Mouse (Mus musculus) left cerebral cortex, adult 11 months (tissue): ENCODE measurements around the gene Hsd17b2.

Source experiments
- DNase-seq: peaks from one replicate; pipeline ENCODE4 v3.0.0; 2022; ENCODE audit warnings: low spot score

The Hsd17b2 gene

DNA sequence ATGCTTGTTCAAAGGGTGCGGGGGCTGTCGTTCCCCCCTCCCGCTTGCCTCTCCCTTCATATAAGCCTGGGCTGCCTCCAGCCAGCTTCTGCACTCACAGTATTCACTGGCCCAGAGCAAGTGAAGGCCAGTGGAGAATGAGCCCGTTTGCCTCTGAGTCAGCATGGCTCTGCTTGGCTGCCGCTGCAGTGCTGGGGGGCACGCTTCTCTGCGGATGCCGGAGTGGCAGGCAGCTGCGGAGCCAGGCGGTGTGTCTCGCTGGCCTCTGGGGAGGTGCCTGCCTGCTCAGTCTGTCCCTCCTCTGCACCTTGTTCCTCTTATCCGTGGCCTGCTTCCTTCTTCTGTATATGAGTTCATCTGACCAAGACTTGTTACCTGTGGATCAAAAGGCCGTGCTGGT lies at the start of gene Hsd17b2:
Gene Hsd17b2 (plus strand): TSS at position 46 of the 400 bp plus-strand sequence.
- no peak for DNase-seq

DNA sequence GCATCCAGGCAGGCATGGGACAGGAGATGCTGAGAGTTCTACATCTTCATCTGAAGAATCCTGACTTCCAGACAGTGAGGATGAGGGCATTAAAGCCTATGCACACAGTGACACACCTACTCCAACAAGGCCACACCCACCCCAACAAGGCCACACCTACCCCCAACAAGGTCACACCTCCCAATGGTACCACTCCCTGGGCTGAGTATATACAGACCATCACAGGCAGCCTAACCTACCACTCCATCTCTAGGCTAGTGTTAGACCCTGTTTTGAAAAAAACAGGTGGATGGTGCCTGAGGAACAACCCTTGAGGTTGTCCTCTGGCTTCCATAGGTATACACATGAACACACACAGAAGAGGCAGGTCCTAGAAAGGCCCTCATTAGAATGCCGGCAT lies 49.4 kb upstream of the Hsd17b2 start:
- DNase-seq = no peak

DNA sequence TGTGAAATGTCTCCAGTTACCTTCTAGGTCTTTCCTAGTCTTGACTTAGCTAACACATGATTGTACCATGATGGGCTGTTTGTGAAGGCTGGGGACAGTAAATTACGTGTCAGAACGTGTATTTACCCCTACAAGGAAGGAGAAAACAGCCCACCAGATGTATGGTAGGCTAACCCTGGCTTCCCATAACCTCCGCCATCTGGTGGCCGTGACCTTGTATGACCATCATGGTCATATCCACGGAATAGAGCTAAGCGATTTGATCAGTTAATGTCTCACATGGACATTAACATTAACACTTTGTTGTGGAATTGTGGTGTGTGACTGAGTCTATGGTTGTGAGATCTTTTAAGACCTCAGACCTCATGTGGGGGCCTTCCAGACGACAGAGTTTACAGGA lies 42.7 kb upstream of the Hsd17b2 start:
- no peak for DNase-seq

DNA sequence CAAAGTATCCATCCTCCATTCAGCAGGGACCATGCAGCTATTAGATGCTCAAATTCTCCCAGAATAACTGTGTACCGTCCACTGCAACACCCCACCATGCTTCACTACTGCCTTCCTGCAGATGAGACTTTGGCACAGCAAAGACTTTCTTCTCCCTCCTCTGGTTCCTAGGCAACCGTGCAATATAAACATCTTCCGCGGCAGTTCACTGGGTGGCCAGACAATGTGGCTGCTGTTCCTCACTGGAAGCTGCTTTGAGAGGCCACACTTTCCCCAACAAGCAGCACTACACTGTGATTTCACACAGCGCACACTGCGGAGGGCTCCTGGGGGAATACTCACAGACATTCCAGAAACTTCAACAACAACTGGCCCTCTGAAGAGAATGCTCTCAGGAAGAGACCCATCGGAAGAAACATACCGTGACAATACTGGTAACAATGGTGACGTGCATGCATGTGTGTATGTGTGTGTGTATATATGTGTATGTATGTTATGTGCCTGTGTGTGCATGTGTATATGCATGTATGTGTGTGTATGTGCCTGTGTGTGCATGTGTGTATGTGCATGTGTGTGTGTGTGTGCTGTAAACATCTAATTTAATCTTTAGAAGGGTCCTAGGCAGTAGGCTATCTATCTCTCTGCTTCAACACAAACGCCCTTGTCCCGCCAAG lies 41.2 kb upstream of the Hsd17b2 start:
- no peak for DNase-seq

DNA sequence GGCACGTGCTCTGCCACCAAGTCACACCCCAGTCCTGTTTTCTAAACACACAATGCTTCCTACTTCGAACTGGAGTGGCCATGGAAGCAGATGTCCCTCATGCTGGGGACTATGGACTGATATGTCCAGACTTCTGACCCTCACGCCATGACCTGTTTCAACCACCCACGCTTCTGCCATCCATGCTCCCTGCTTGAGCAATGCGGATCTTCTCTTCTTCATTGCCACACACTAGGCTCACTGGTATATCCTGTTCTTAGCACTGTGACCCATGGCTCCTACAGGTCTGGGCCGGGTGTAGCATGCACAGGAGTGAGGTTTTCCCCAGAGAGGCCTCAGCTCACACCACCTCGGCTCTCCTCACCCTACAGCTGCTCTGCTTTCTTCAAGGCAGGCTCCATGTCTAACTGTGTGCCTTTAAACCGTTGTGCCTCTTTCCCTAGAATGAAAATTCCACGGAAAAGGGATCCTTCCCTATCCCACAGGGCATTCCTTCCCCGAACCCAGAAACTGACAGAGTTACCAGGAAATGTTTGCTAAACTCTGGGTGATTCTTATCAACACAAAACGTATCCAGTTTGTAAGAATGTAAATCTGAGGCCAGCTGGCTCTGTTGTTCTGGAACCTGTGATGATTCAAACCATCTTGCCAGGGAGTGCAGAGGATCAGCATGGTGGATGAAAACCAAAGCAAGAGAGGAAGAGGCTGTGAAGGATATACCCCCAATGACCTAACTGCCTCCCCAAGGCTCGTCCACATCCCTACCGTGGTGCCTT lies 34.2 kb upstream of the Hsd17b2 start:
- no peak for DNase-seq

DNA sequence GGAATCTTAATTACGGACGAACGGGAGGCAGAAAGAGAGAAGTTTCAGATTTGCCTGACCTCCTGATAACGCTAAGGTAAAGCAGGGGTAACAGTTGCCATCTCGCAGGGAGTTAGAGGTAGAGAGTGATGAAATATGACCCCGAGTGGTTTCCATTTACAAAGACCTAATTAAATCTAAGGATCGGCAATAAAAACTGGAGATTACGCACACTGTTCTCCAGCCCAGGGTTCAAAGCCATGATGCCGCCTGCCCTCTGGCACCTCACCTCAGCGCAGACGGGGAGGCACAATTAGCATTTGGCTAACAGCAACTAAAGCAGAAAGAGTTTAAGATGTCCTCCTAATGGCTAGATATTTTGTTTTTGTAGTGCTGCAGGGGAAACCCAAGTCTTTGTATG lies 31.2 kb upstream of the Hsd17b2 start:
- DNase-seq = no peak

DNA sequence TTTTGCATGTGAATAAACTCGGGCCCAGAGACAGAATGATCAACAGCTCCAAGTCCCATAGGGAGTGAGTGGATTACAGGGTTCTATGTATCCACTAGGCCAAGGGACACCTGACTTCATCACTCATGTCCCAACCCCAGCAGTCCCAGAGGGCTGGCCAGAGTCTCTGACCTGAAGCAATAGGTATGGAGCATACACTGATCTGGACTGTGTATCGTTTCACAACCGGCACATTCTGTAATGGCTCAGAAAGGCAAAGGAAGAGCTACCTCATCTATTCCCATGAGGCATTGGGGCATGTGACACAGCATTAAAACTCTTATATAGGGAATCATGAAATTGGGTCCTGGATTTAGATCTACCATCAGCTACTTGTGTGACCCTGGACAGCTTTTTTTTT lies 29.1 kb upstream of the Hsd17b2 start:
- DNase-seq = no peak

DNA sequence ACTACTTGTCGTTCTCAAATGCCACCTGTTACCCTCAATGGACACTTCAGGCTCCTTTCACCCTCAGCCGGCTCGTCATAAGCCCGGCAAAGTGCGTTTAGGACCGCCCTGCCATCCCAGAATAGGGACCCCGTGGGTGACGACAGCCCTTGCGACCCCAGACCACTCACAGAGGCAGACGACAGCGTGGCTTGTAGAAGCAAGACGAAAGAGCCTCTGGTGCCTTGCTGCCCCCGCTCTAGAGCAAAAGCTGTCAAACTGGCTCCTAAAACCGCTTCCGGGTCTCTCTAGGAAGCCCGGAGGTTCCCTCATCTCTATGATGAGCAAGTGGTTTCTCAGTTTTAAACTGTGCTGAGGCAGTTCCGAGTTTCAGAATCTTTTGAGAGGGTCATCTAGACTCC lies 28.3 kb upstream of the Hsd17b2 start, which contains the start of gene Sdr42e1:
Gene Sdr42e1 (minus strand): TSS at position 260 of the 401 bp plus-strand sequence.
- DNase-seq = no peak

DNA sequence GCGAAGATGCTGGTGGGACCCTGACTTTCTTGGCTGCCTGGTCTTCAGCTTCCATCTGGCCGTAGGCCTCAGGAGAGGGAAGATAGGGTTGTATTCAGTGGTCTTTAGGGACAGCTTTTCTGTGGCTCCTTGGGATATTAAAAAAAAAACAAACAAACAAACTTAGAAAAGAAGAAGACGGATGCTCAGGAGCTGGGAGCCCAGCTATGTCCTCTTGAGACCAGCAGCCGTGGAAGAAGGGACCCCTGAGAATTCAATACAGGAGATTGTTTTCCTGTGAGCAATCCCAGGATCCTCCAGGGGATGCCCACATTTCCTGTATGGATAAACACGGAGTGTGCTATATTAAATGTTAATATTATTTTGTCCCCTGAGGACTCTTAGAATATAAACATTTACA lies 26.5 kb upstream of the Hsd17b2 start:
- no peak for DNase-seq

DNA sequence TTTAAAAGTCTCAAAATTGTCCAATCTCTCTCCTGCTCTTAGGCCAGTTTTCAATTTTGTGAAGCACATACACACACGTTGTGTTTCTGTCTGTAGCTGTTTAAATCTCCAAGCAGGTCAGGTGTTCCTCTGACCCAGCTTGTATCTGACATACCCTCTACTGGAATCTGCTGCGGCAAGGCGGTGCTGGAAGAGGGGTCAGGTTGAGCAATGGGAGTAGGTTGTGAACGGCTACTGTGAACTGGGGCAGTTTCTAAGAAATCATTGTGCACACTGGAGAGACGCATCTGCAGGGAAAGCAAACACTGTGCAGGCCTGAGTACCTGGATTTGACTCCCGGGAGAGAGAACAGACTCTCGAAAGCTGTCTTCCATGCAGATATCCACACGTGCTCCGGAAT lies 25.2 kb upstream of the Hsd17b2 start:
- DNase-seq = no peak

DNA sequence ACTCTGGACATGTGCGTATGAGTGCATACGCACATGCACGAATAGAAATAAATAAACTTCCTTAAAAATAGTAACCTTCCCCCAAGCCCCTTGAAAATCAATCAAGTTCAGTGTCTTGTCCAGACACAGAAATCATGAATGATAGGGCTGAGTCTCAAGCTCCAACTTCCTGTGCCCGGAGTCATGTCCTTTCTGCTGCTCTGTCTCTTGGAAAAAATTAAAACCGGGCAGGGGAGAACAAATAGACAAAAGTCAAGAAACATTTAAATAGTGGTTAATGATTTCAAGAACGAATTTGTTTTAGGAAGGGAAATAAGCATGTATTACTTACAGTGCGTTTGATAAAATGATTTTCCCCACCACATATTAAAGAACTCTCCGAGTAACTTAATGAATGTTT lies 24.7 kb upstream of the Hsd17b2 start:
- DNase-seq = no peak

DNA sequence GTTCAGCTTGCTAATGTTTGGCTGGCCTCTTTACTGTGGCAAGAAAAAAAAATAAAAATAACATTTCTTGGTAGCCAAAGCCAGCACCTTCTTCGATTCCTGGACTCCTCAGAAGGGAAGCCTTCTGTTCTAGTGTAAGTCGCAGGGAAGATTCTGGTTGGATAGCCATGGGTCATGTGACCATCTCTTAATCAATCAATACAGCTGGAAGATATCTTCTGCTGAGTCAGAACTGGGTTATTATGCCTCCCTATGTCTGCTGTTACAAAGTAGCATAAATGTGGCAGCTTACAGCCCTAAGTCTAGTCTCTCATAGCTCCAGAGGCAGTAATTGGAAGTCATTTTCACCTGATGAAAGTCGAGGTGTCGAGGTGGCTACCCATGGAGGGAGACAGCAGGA lies 23.1 kb upstream of the Hsd17b2 start:
- DNase-seq = no peak

DNA sequence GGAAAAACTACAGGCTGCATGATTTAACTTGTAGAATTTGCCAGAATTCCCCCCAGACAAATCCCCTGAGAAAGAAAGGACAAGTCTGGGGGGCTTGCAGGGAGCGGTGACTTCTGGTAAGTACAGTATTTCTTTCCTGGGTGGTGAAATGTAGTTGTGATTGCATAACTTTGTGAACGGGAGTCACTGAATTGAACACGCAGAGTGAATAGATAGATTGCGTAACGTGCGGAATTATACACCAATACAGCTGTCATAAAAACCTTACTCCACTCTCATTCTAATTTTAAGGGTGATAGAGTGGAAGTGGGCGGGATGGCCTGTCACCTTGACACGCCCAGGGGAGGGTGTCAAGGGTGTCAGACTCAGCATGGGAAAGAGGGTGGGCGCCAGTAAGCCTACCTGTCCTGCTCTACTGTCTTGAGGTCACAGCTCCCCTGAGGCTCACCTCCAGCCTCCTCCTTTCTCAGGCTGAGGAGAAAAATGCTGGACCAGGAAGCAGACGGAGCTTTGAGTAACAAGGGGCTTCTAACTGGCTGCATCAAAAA lies 17.7 kb upstream of the Hsd17b2 start:
- DNase-seq = no peak

DNA sequence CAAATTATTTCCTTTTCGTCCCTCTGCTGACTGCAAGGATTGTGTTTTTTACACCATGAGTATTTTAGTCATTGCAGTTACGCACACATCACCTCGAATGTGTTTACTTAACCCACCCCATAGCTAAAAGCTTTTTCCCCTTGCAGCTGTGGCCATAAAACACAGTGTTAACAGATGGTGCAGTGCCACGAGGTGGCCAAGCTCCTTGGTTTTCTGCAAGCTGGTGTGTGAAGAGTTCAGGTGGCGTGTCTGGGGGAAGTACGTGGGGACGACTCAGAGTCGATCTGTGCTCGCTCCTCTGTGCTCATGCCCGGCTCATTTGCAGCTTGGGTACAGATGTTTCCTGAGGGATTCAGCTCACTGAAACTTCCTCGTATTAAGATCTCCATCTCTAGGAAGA lies 17.2 kb upstream of the Hsd17b2 start:
- DNase-seq = no peak

DNA sequence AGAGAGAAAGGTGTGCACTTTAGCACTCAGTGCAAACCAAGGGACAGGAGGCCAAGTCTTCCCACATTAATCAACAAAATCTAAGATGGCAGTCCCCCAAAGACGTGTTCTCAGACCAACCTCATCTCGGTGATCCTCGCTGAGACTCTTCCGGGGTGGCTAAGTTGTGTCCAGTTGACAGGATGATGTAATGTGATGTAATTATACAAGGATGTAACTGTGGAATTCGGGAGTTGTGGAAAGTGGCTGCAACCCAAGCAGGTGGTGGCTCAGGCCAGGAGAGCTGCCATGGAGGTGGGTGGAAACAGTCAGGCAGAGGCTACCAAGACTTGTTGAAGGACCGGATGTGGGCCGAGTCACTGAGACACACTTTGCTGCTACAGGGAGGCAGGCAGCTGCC lies 13.8 kb upstream of the Hsd17b2 start:
- DNase-seq = no peak

DNA sequence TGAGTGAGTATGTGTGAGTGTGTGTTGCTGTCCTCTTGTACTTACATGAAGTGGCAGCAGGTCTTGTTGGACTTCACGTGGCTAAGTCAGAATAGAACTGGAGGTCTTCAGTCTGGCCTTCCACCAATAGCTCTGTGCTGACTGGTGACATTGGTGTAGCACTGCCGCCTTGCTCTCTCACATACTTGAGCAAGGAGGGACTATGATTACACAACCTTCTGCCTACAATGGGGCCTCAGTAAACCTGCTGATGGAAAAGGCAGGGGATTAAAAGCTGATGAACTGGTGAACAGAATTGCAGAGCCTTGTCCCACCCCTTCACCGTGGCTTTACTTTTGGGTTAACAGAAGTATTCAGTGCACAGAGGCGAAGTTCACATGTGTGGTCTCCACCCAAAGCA lies 9.6 kb upstream of the Hsd17b2 start:
- DNase-seq = no peak

DNA sequence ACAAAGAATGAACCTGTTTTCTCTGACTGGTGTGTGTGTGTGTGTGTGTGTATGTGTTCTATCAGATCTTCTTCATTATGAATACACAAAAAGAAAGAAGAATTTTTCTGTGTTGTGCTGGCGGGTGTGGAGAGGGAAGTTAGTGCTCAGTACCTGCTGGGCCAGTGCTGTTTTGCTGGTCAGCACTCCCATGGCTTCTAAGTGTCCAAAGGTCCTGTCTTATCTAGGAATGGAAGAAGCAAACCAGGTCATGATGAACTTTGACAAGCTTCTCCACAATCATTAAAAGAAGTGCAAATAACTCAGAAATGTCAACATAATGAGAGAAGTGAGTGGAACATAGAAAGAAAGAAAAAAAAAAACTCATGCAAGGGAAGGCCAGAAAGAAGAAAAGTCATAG lies 6.1 kb upstream of the Hsd17b2 start:
- no peak for DNase-seq

DNA sequence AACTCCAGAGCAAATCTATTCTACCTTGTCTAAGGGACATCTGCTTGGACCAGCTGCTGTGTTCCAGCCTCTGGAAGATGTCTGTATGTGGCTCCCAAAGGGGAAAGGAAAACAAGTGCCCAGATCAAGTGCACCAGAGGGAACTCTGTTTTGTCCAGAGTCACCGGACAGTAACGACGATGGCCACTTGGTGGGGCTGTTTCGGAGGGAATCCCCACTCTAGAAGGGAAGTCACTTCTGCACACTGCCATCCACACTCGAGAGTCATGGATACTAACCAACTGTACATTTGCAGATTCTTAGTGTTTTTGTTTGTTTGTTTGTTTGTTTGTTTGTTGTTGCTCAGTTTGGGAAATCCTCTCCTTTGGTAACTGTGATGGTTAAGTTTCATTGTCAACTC lies 4.5 kb upstream of the Hsd17b2 start:
- DNase-seq = no peak

DNA sequence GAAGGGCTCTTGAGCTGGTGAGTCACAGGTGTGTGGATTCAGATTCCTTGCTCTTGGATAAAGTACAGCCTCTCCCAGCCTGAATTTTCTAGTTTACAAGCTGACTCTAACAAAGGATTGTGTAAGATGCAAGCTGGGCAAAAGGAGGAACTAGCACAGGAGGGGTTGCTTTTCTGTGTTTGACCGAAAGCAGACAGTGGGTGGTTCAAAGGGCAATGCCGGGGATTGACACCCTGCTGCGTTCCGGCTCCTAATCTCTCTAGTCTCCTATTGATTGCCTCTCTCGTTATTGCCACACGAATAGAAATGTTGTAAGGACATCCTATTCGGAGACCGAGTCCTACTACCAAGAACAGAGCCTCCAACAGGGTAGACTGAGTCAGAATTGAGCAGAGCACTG lies 1.0 kb upstream of the Hsd17b2 start:
- DNase-seq = no peak

DNA sequence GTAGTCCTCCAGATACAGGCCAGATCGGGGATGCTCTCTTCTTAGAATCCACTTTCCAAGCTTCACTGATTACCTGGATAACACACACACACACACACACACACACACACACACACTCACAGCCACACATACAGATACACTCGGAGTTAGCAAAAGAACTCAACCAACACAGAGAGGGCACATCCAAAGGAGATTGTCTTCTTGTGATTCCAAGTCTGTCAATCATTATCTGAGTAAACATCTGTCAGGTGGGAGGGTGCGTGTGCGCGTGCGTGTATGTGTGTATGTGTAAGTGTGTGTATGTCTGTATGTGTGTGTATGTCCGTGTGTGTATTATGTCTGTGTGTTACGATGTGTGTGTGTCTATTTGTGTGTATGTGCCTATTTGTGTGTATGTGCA lies 458 bp upstream of the Hsd17b2 start:
- DNase-seq = no peak

DNA sequence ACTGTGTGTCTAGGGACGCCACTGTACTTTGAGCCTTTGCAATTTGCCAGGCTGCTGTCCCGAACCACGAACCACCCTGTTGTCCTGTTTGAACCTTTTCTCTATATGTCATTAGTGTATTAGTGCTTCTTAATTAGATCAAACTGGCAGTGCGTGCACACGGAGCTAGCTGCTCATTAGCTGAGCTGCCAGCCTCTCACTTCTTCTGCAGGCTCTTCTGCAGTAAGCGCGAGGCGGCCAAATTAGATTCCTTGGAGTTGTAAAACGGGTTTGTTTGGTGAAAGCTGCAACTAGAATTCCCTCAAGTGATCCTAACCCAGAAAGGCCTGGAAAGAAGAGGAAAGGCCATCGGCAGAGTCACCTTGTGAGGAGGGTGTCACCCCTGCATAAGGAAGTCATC lies 997 bp downstream of the Hsd17b2 start:
- no peak for DNase-seq

DNA sequence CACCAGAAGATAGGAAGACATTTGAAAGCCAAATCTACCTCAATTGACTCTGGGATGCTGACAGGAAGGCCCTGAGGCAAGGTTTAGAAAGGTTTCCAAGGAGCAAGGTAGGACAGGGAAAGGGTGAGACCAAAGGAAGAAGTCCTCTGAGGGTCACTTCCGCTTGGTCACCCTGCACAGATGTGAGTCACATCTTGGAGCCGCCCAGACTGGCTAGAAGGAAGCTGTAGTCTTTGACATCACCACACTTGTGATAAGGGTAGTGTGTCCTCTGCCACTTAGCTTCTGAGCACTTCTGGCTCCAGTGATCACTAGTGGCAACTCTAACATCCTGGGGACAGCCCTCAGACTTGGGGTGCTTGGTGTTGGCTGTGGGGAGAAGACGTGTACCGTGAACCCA lies 4.4 kb downstream of the Hsd17b2 start:
- DNase-seq = no peak

DNA sequence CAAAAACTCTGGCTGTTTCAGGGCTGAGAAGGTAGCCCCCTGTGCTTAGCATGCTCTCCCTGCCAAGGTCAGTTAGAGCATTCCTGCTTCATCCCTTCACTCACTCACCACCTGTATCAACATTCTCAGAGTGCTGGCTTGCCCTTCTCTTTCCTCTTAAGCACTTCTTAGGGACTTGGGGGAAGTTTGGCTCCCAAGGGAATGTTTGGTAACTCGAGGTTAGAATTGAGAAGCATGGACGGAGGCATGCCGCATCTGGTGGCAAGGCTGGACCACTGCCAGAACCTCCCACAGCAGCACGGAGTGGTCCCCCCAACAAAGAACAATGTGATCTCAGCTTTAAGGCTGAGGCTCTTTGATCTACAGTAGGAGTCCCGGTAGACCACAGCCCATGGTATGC lies 10.5 kb downstream of the Hsd17b2 start:
- DNase-seq = no peak

DNA sequence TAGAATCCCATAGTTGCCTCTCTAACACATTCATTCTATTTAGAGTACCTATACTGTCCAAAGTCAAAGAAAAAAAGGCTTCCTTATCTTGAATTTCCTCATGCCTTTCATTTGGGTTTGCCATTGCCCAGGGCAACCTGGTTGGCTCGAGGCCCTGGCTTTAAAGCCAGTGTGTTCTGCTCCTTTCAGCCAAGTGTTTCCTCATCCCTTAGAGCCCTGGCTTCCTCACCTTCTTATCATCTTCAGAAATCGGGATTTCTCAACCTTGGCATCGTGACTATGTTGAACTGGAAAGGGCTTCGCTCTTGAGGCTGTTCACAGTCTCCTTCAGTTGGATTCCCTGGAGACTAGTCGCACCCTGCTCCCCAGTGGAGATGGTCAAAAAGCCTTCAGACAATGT lies 12.9 kb downstream of the Hsd17b2 start:
- DNase-seq = no peak
